Comparison of ENCODE assay signal across 21 mouse cellular contexts in the genomic region with DNA sequence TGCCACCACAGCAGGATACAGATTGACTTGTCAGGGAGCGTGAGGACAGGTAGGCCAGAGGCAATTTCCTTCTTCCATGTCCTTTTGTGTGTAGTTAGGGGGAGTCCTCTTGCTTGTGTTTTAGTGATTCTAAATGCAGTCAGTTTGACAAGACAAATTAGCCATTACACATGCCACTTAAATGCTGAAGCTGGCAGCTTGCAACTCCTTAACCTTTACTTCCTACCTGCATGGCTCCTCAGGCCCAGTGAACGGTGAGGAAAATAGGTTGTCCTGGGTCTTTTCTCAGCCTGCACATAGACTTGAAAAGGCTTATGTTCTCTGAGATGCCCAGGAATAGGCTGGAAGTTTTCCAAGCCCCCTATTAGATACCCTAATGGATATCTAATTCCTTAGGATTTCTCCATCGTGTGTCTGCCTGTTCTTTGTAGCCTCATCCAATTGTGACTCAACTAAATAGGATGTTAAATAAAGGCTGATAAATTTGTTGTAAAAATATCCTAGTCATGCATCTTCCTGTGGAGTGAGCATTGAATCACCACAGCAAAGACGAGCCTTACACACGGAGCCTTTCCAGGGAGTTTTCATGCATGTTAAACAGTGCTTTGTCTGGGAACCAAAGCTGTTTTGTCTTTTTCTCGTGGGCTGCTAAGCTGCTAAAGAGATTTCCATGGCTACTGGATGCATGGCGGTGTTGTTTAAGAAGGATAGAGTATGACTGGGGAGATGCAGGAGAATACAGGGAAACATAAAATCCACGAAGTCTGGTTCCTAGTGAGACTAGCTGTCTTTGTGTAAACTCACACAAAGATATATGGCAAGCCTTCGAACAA. TPM values are rescaled to one million over a fixed set of nuclear protein-coding genes. Genes with fewer than 3 reads are reported as not detected.
DNase-seq lines count a peak whose midpoint lies in the region; ATAC-seq lines count a peak whose summit lies in the region.
"Had no signal": no experiment of that assay in that cellular context is flagged by ENCODE, and none has a peak within 500 bp of the region (broad histone marks: within the 10 kb centered on the region; RNA-seq: fewer than 3 reads in every experiment).

No protein-coding gene starts in this region.

- no peaks in the 10 kb centered on the region for H3K9me3 ChIP-seq in neural tube, embryonic 11.5 days (ENCODE audit: control insufficient read depth, low read length)
- no peaks in the 10 kb centered on the region for H3K9me3 ChIP-seq in hindbrain, embryonic 12.5 days (replicated peaks)
- H3K9me3 ChIP-seq in midbrain, embryonic 12.5 days: no peaks in the 10 kb centered on the region
- H3K9me3 ChIP-seq in neural tube, embryonic 15.5 days (replicated peaks): no peaks in the 10 kb centered on the region
- H3K9me3 ChIP-seq: heart, embryonic 10.5 days; liver, embryonic 13.5 days; megakaryocyte, embryonic 14.5 days; stomach, embryonic 15.5 days had no signal

- no peaks in the 10 kb centered on the region for H3K36me3 ChIP-seq in neural tube, embryonic 11.5 days (ENCODE audit: control insufficient read depth, insufficient read depth, low read length)
- no peaks in the 10 kb centered on the region for H3K36me3 ChIP-seq in hindbrain, embryonic 12.5 days
- H3K36me3 ChIP-seq in midbrain, embryonic 12.5 days: no peaks in the 10 kb centered on the region
- no peaks in the 10 kb centered on the region for H3K36me3 ChIP-seq in neural tube, embryonic 15.5 days
- H3K36me3 ChIP-seq: heart, embryonic 10.5 days; liver, embryonic 13.5 days; stomach, embryonic 15.5 days had no signal

- H3K4me2 ChIP-seq in neural tube, embryonic 11.5 days (ENCODE audit: low read depth): no peak overlapping the region
- no peak overlapping the region for H3K4me2 ChIP-seq in hindbrain, embryonic 12.5 days (replicated peaks)
- no peak overlapping the region for H3K4me2 ChIP-seq in midbrain, embryonic 12.5 days (replicated peaks)
- H3K4me2 ChIP-seq in neural tube, embryonic 15.5 days: no peak overlapping the region
- H3K4me2 ChIP-seq: liver, embryonic 13.5 days; stomach, embryonic 15.5 days had no signal

- 0 out of 2 replicates have a peak overlapping the region, but pooled peaks have one; percentile 6 for H3K27ac ChIP-seq in neural tube, embryonic 11.5 days (ENCODE audit: low read depth, low read length)
- H3K27ac ChIP-seq in hindbrain, embryonic 12.5 days: peak overlapping the region; percentile 60; the same call in 1 of the 2 replicates
- peak overlapping the region; percentile 50 for H3K27ac ChIP-seq in midbrain, embryonic 12.5 days (replicated peaks)
- peak overlapping the region; percentile 37; the same call in 1 of the 2 replicates for H3K27ac ChIP-seq in neural tube, embryonic 15.5 days (replicated peaks)
- H3K27ac ChIP-seq: heart, embryonic 10.5 days; liver, embryonic 13.5 days; stomach, embryonic 15.5 days had no signal

- 37% methylated on average over 9 of the region's 9 CpGs for WGBS in neural tube, embryonic 11.5 days
- WGBS in hindbrain, embryonic 12.5 days: 23% methylated on average over 9 of the region's 9 CpGs
- WGBS in midbrain, embryonic 12.5 days: 15% methylated on average over 9 of the region's 9 CpGs
- WGBS in neural tube, embryonic 15.5 days: 24% methylated on average over 9 of the region's 9 CpGs

- H3K9ac ChIP-seq in neural tube, embryonic 11.5 days (ENCODE audit: low read length): no peak overlapping the region
- no peak overlapping the region for H3K9ac ChIP-seq in hindbrain, embryonic 12.5 days
- H3K9ac ChIP-seq in midbrain, embryonic 12.5 days (replicated peaks): no peak overlapping the region
- H3K9ac ChIP-seq in neural tube, embryonic 15.5 days (replicated peaks): no peak overlapping the region
- H3K9ac ChIP-seq: liver, embryonic 13.5 days; stomach, embryonic 15.5 days had no signal

- H3K4me1 ChIP-seq in neural tube, embryonic 11.5 days (ENCODE audit: control insufficient read depth, insufficient read depth, low read length): peaks cover 5% of the 10 kb centered on the region; the same call in 1 of the 2 replicates
- peaks cover 5% of the 10 kb centered on the region for H3K4me1 ChIP-seq in hindbrain, embryonic 12.5 days
- H3K4me1 ChIP-seq in midbrain, embryonic 12.5 days: peaks cover 13% of the 10 kb centered on the region; the same call in 1 of the 2 replicates
- peaks cover 6% of the 10 kb centered on the region; the same call in 1 of the 2 replicates for H3K4me1 ChIP-seq in neural tube, embryonic 15.5 days
- H3K4me1 ChIP-seq: heart, embryonic 10.5 days; liver, embryonic 13.5 days; megakaryocyte, embryonic 14.5 days; stomach, embryonic 15.5 days had no signal

- ATAC-seq in neural tube, embryonic 11.5 days (ENCODE audit: insufficient read depth, low FRiP score, low TSS enrichment): peak; percentile 83
- ATAC-seq in hindbrain, embryonic 12.5 days (ENCODE audit: low FRiP score): peak; percentile 89
- ATAC-seq in midbrain, embryonic 12.5 days (ENCODE audit: low FRiP score, low read depth): peak; percentile 80
- peak; percentile 59; the same call in 1 of the 2 replicates for ATAC-seq in neural tube, embryonic 15.5 days (ENCODE audit: low FRiP score)
- ATAC-seq: lung, postnatal 0 days had no signal

- no peaks in the 10 kb centered on the region for H3K27me3 ChIP-seq in neural tube, embryonic 11.5 days (ENCODE audit: control insufficient read depth, insufficient read depth, low read length)
- H3K27me3 ChIP-seq in hindbrain, embryonic 12.5 days: no peaks in the 10 kb centered on the region
- peaks cover 53% of the 10 kb centered on the region for H3K27me3 ChIP-seq in midbrain, embryonic 12.5 days
- H3K27me3 ChIP-seq in neural tube, embryonic 15.5 days (replicated peaks): no peaks in the 10 kb centered on the region
- H3K27me3 ChIP-seq: CH12.LX; liver, embryonic 13.5 days; megakaryocyte, embryonic 14.5 days; stomach, embryonic 15.5 days had no signal

- no peak overlapping the region for H3K4me3 ChIP-seq in neural tube, embryonic 11.5 days (ENCODE audit: low read depth, low read length)
- H3K4me3 ChIP-seq in hindbrain, embryonic 12.5 days: no peak overlapping the region
- no peak overlapping the region for H3K4me3 ChIP-seq in midbrain, embryonic 12.5 days
- no peak overlapping the region for H3K4me3 ChIP-seq in neural tube, embryonic 15.5 days (replicated peaks)
- H3K4me3 ChIP-seq: heart, embryonic 10.5 days; liver, embryonic 13.5 days; megakaryocyte, embryonic 14.5 days; stomach, embryonic 15.5 days had no signal

- peak; percentile 40 for DNase-seq in neural tube, embryonic 11.5 days (ENCODE audit: low spot score)
- no peak for DNase-seq in neural tube, embryonic 10.5 days (ENCODE audit: extremely low spot score, low spot score)
- no peak for DNase-seq in urinary bladder, postnatal 25 days (ENCODE audit: low spot score)
- no peak for DNase-seq in urinary bladder, postnatal 36 days (ENCODE audit: low spot score in 2 of 2)
- no peak for DNase-seq in layer of hippocampus, adult 9-10 months (ENCODE audit: low spot score)
- DNase-seq: adrenal gland, postnatal 25 days; cerebellum, postnatal 14 days; gastrocnemius, postnatal 10 days; kidney, adult 11 months; kidney, postnatal 14 days; liver, embryonic 13.5 days; right cerebral cortex, adult 18-20 months; thymus, postnatal 36 days had no signal

RNA-seq across cellular contexts. Expression of a gene that starts 57.5 kb away (rescaled TPM):
- 10.7 and 12.8 TPM in 2 replicates for polyA plus RNA-seq in neural tube, embryonic 11.5 days (2014; fragmentation: Nextera tagmentation; extraction: Ambion mirVana)
- 6.2 TPM in 2 replicates for polyA plus RNA-seq in hindbrain, embryonic 12.5 days (2016; fragmentation: Nextera tagmentation; extraction: Ambion mirVana)
- 6.3 and 8.7 TPM in 2 replicates for polyA plus RNA-seq in midbrain, embryonic 12.5 days (2016; fragmentation: Nextera tagmentation; extraction: Ambion mirVana)
- polyA plus RNA-seq in neural tube, embryonic 15.5 days (2015; fragmentation: Nextera tagmentation; extraction: Ambion mirVana): 3.6 and 4.9 TPM in 2 replicates

Comparison
In these comparisons a context has a peak if more than half of its experiments do, and no peak if none do; other contexts are left out.
1. H3K27ac ChIP-seq: peak in every context shown above with its lines; median percentile 60 in hindbrain, embryonic 12.5 days; 50 in midbrain, embryonic 12.5 days; 37 in neural tube, embryonic 15.5 days; 6 in neural tube, embryonic 11.5 days.